Mouse (Mus musculus) liver, embryonic 13.5 days (tissue): ENCODE measurements around the gene Eml4. TPM values are rescaled to one million over a fixed set of nuclear protein-coding genes. Genes with fewer than 3 reads are reported as not detected.

Experiments
- polyA plus RNA-seq: library from polyadenylated mRNA; unstranded; fragments of >200 nt; fragmentation: Nextera tagmentation; extraction: Ambion mirVana; gene quantifications from 2 replicates; pipeline ENCODE4 v1.2.1, GENCODE M21; 2015

Gene Eml4
- polyA plus RNA-seq, 1 experiment from 2014 or later = 5.4 TPM

Other genes with a start within 250 kb of the Eml4 start
- 2.6 and 3.5 TPM in 2 replicates for gene Pkdcc, start 135.6 kb upstream of the Eml4 start, polyA plus RNA-seq
- gene Cox7a2l, start 166.4 kb downstream of the Eml4 start, polyA plus RNA-seq = 77.5 and 87.5 TPM in 2 replicates